Mouse (Mus musculus) brown adipose tissue, adult 24 weeks (tissue): Measurements from ENCODE around the gene Fer1l4. TPM values are rescaled to one million over a fixed set of nuclear protein-coding genes. Genes with fewer than 3 reads are reported as not detected.

ENCODE experiments used
- H3K27ac ChIP-seq: fragments of 200-500 bp; replicated peaks from 2 replicates; pipeline ENCODE4 v1.5.1; 2012; ENCODE audit warnings: low read depth, mild to moderate bottlenecking, low read length
- H3K4me1 ChIP-seq: fragments of 200-500 bp; 2 replicates; pipeline ENCODE4 v1.6.1; 2012; ENCODE audit warnings: low read length, mixed read lengths; ENCODE audit not compliant: control insufficient read depth, insufficient read depth, insufficient read length
- H3K4me3 ChIP-seq: fragments of 200-500 bp; 2 replicates; pipeline ENCODE4 v1.5.1; 2012; ENCODE audit warnings: low read depth, mild to moderate bottlenecking, low read length, moderate library complexity; ENCODE audit not compliant: insufficient read depth
- polyA plus RNA-seq: library from polyadenylated mRNA; stranded (reverse); fragments of >200 nt; gene quantifications from 2 replicates; pipeline ENCODE4 v1.2.4, GENCODE M21; 2012; ENCODE audit not compliant: missing spikeins, insufficient read depth, insufficient read length

Fer1l4 gene
- polyA plus RNA-seq, 1 experiment = not detected

GRCm38 (mm10) chr2:155974087-155974731, 78.5 kb downstream of the Fer1l4 start:
- no peak overlapping the region for H3K27ac ChIP-seq
- H3K4me3 ChIP-seq = no peak overlapping the region
- H3K4me1 ChIP-seq = no peaks in the 10 kb centered on the region

GRCm38 (mm10) chr2:155973348-155973747, 79.4 kb downstream of the Fer1l4 start:
- Histone ChIP-seq H3K27ac (no peak overlapping the region), H3K4me1 (no peaks in the 10 kb centered on the region), H3K4me3 (no peak overlapping the region)

Other genes starting within 250 kb of the Fer1l4 start
- 43.8 and 58.8 TPM in 2 replicates for gene BC029722, start 233.5 kb downstream of the Fer1l4 start, polyA plus RNA-seq
- gene Eif6, start 226.0 kb downstream of the Fer1l4 start, polyA plus RNA-seq = 48.6 and 64.7 TPM in 2 replicates
- not detected in 2 replicates for gene Fam83c, start 218.1 kb downstream of the Fer1l4 start, polyA plus RNA-seq
- 178 and 202 TPM in 2 replicates for gene Uqcc1, start 122.6 kb downstream of the Fer1l4 start, polyA plus RNA-seq
- not detected in 2 replicates for gene Gm15557, start 112.2 kb downstream of the Fer1l4 start, polyA plus RNA-seq
- 2.4 and 3.1 TPM in 2 replicates for gene Gdf5, start 107.6 kb downstream of the Fer1l4 start, polyA plus RNA-seq
- gene Cep250, start 96.5 kb downstream of the Fer1l4 start, polyA plus RNA-seq = 2.6 and 3.4 TPM in 2 replicates
- 2.4 and 2.6 TPM in 2 replicates for gene 6430550D23Rik, start 45.0 kb downstream of the Fer1l4 start, polyA plus RNA-seq
- gene Ergic3, start 44.9 kb downstream of the Fer1l4 start, polyA plus RNA-seq = 62.3 and 99.2 TPM in 2 replicates
- 4.0 and 5.4 TPM in 2 replicates for gene Spag4, start 12.2 kb upstream of the Fer1l4 start, polyA plus RNA-seq
- 31.6 and 33.3 TPM in 2 replicates for gene Cpne1, start 59.0 kb upstream of the Fer1l4 start, polyA plus RNA-seq
- gene Rbm12, start 59.0 kb upstream of the Fer1l4 start, polyA plus RNA-seq = 6.4 TPM in 2 replicates
- gene Gm28036, start 74.1 kb upstream of the Fer1l4 start, polyA plus RNA-seq = 2.9 and 4.3 TPM in 2 replicates
- gene Romo1, start 91.1 kb upstream of the Fer1l4 start, polyA plus RNA-seq = 723 and 898 TPM in 2 replicates
- 107 and 161 TPM in 2 replicates for gene Nfs1, start 91.2 kb upstream of the Fer1l4 start, polyA plus RNA-seq
- gene Rbm39, start 127.3 kb upstream of the Fer1l4 start, polyA plus RNA-seq = 113 and 143 TPM in 2 replicates
- 9.1 and 17.5 TPM in 2 replicates for gene Phf20, start 143.5 kb upstream of the Fer1l4 start, polyA plus RNA-seq